29 mouse cellular contexts compared by ENCODE assay signal in the genomic region with DNA sequence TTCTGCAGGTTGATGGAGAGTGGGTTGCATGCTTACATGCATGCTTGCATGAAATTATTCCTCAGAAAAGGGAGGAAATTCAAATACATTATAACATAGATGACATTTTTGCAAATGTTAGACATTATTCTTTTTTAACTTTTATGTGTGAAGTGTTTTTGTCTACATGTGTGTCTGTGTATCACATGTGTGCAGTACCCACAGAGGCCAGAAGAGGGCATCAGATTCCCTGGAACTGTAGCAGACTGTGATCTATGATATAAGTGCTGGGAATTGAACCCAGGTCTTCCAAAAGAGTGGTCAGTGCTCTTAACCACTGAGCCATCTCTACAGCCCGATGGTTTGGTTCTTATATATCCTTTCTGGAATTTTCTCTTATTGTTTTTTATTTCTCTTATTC. TPM values are rescaled to one million over a fixed set of nuclear protein-coding genes. Genes with fewer than 3 reads are reported as not detected.
DNase-seq lines count a peak whose midpoint lies in the region; ATAC-seq and TF ChIP-seq lines count a peak whose summit lies in the region.
"Had no signal": no experiment of that assay in that cellular context is flagged by ENCODE, and none has a peak within 500 bp of the region (broad histone marks: within the 10 kb centered on the region; RNA-seq: fewer than 3 reads in every experiment).

No protein-coding gene starts in this region.

- peak; percentile 38 for TF ChIP-seq CTCF in intestine, postnatal 0 days (IDR thresholded peaks at IDR 0.05; ENCODE audit: low read depth)
- TF ChIP-seq CTCF in lung, embryonic 14.5 days (IDR thresholded peaks at IDR 0.05; ENCODE audit: low read depth): peak; percentile 32

- ATAC-seq in intestine, postnatal 0 days: no peak
- ATAC-seq in intestine, embryonic 15.5 days: no peak
- no peak for ATAC-seq in lung, embryonic 14.5 days (ENCODE audit: insufficient read depth)
- ATAC-seq in forebrain, embryonic 16.5 days: no peak
- ATAC-seq: inflammation-experienced regulatory T-cells, adult 6 months; midbrain, embryonic 15.5 days had no signal

- no peak for DNase-seq in lung, embryonic 14.5 days
- DNase-seq in lung, postnatal 10 days: no peak
- peak; percentile 25 for DNase-seq in ES-CJ7 (ENCODE audit: low read depth, low spot score)
- DNase-seq in induced T-regulatory cell, adult 2 months (ENCODE audit: low read depth): peak; percentile 3
- DNase-seq: adrenal gland, adult 2 months; cerebellum, adult 11-12 months; gastrocnemius, postnatal 10 days; heart, adult 11 months; heart, postnatal 14 days; kidney, adult 8-10 months; kidney, postnatal 14 days; left cerebral cortex, postnatal 4 days; lung, adult 18-20 months; lung, postnatal 4 days; retina, postnatal 1 day; right cerebral cortex, postnatal 25 days; spleen, adult 18-20 months; thymus, postnatal 14 days had no signal

- H3K4me2 ChIP-seq in intestine, postnatal 0 days (replicated peaks; ENCODE audit: low read depth): no peak overlapping the region
- H3K4me2 ChIP-seq in intestine, embryonic 15.5 days (replicated peaks): no peak overlapping the region
- H3K4me2 ChIP-seq in lung, embryonic 14.5 days: no peak overlapping the region
- no peak overlapping the region for H3K4me2 ChIP-seq in forebrain, embryonic 16.5 days (ENCODE audit: low read length)
- H3K4me2 ChIP-seq: embryonic facial prominence, embryonic 12.5 days; heart, embryonic 12.5 days; hindbrain, embryonic 12.5 days; limb, embryonic 15.5 days; midbrain, embryonic 15.5 days; neural tube, embryonic 13.5 days had no signal

- no peaks in the 10 kb centered on the region for H3K27me3 ChIP-seq in intestine, postnatal 0 days (replicated peaks; ENCODE audit: control insufficient read depth, insufficient read depth, low read length)
- H3K27me3 ChIP-seq in intestine, embryonic 15.5 days (replicated peaks): no peaks in the 10 kb centered on the region
- H3K27me3 ChIP-seq in lung, embryonic 14.5 days (ENCODE audit: insufficient read depth, low read length): no peaks in the 10 kb centered on the region
- no peaks in the 10 kb centered on the region for H3K27me3 ChIP-seq in forebrain, embryonic 16.5 days (replicated peaks; ENCODE audit: control insufficient read depth, insufficient read depth, low read length)
- H3K27me3 ChIP-seq: embryonic facial prominence, embryonic 12.5 days; heart, embryonic 12.5 days; hindbrain, embryonic 12.5 days; limb, embryonic 15.5 days; midbrain, embryonic 15.5 days; neural tube, embryonic 13.5 days had no signal

- no peak overlapping the region for H3K4me3 ChIP-seq in intestine, postnatal 0 days (ENCODE audit: low read depth, low read length)
- H3K4me3 ChIP-seq in intestine, embryonic 15.5 days (replicated peaks): no peak overlapping the region
- H3K4me3 ChIP-seq in lung, embryonic 14.5 days (ENCODE audit: low read depth, low read length): no peak overlapping the region
- no peak overlapping the region for H3K4me3 ChIP-seq in forebrain, embryonic 16.5 days (replicated peaks; ENCODE audit: low read length)
- H3K4me3 ChIP-seq: embryonic facial prominence, embryonic 12.5 days; heart, embryonic 12.5 days; hindbrain, embryonic 12.5 days; limb, embryonic 15.5 days; midbrain, embryonic 15.5 days; myocyte; neural tube, embryonic 13.5 days had no signal

- 97% methylated on average over 1 of the region's 1 CpGs for WGBS in intestine, postnatal 0 days
- 94% methylated on average over 1 of the region's 1 CpGs for WGBS in intestine, embryonic 15.5 days
- 98% methylated on average over 1 of the region's 1 CpGs for WGBS in lung, embryonic 14.5 days
- 97% methylated on average over 1 of the region's 1 CpGs for WGBS in forebrain, embryonic 16.5 days

- no peaks in the 10 kb centered on the region for H3K9me3 ChIP-seq in intestine, postnatal 0 days (ENCODE audit: control insufficient read depth)
- H3K9me3 ChIP-seq in intestine, embryonic 15.5 days: no peaks in the 10 kb centered on the region
- no peaks in the 10 kb centered on the region for H3K9me3 ChIP-seq in lung, embryonic 14.5 days (ENCODE audit: low read depth, low read length)
- H3K9me3 ChIP-seq in forebrain, embryonic 16.5 days (ENCODE audit: control insufficient read depth, low read length): 0 out of 2 replicates have a peak, but pooled peaks cover 6% of the 10 kb centered on the region
- H3K9me3 ChIP-seq: limb, embryonic 15.5 days; midbrain, embryonic 15.5 days had no signal

- no peak overlapping the region for H3K9ac ChIP-seq in intestine, postnatal 0 days (ENCODE audit: low read depth, low read length)
- no peak overlapping the region for H3K9ac ChIP-seq in intestine, embryonic 15.5 days
- H3K9ac ChIP-seq in lung, embryonic 14.5 days: no peak overlapping the region
- H3K9ac ChIP-seq in forebrain, embryonic 16.5 days (replicated peaks; ENCODE audit: low read depth, low read length): no peak overlapping the region
- H3K9ac ChIP-seq: embryonic facial prominence, embryonic 12.5 days; heart, embryonic 12.5 days; hindbrain, embryonic 12.5 days; limb, embryonic 15.5 days; midbrain, embryonic 15.5 days; neural tube, embryonic 13.5 days had no signal

- no peak overlapping the region for H3K27ac ChIP-seq in intestine, postnatal 0 days (ENCODE audit: low read depth, low read length)
- H3K27ac ChIP-seq in intestine, embryonic 15.5 days: no peak overlapping the region
- H3K27ac ChIP-seq in lung, embryonic 14.5 days (ENCODE audit: low read depth): no peak overlapping the region
- H3K27ac ChIP-seq in forebrain, embryonic 16.5 days (ENCODE audit: low read length): no peak overlapping the region
- H3K27ac ChIP-seq: embryonic facial prominence, embryonic 12.5 days; hindbrain, embryonic 12.5 days; limb, embryonic 15.5 days; midbrain, embryonic 15.5 days; neural tube, embryonic 13.5 days had no signal

- no peaks in the 10 kb centered on the region for H3K4me1 ChIP-seq in intestine, postnatal 0 days (replicated peaks; ENCODE audit: control insufficient read depth, insufficient read depth, low read length)
- no peaks in the 10 kb centered on the region; the same call in 1 of the 2 replicates for H3K4me1 ChIP-seq in intestine, embryonic 15.5 days (replicated peaks)
- H3K4me1 ChIP-seq in lung, embryonic 14.5 days (ENCODE audit: insufficient read depth): no peaks in the 10 kb centered on the region
- H3K4me1 ChIP-seq in forebrain, embryonic 16.5 days (replicated peaks; ENCODE audit: control insufficient read depth, insufficient read depth, low read length): no peaks in the 10 kb centered on the region
- H3K4me1 ChIP-seq: midbrain, embryonic 15.5 days had no signal

- no peaks in the 10 kb centered on the region for H3K36me3 ChIP-seq in intestine, postnatal 0 days (ENCODE audit: control insufficient read depth, insufficient read depth)
- H3K36me3 ChIP-seq in intestine, embryonic 15.5 days: no peaks in the 10 kb centered on the region
- no peaks in the 10 kb centered on the region for H3K36me3 ChIP-seq in lung, embryonic 14.5 days (ENCODE audit: insufficient read depth)
- no peaks in the 10 kb centered on the region for H3K36me3 ChIP-seq in forebrain, embryonic 16.5 days (ENCODE audit: control insufficient read depth, insufficient read depth)
- H3K36me3 ChIP-seq: hindbrain, embryonic 12.5 days; limb, embryonic 15.5 days; midbrain, embryonic 15.5 days; neural tube, embryonic 13.5 days had no signal

RNA-seq across cellular contexts. Expression of a gene that starts 31.1 kb away (rescaled TPM):
- polyA plus RNA-seq in intestine, postnatal 0 days (2015; fragmentation: Nextera tagmentation; extraction: Ambion mirVana): 0.54 and 0.57 TPM in 2 replicates
- polyA plus RNA-seq in intestine, embryonic 15.5 days (2015; fragmentation: Nextera tagmentation; extraction: Ambion mirVana): 4.7 and 4.9 TPM in 2 replicates
- 1.5 and 2.2 TPM in 2 replicates for polyA plus RNA-seq in lung, embryonic 14.5 days (2014; fragmentation: Nextera tagmentation; extraction: Ambion mirVana)
- polyA plus RNA-seq in forebrain, embryonic 16.5 days (2015; fragmentation: Nextera tagmentation; extraction: Ambion mirVana): 4.7 and 5.3 TPM in 2 replicates
- polyA plus RNA-seq: inflammation-experienced regulatory T-cells, adult 6 months had no signal

Comparison
In these comparisons a context has a peak if more than half of its experiments do, and no peak if none do; other contexts are left out.
1. DNase-seq: peak in ES-CJ7 (single experiment) and induced T-regulatory cell, adult 2 months (single experiment); none in lung, embryonic 14.5 days (single experiment) and lung, postnatal 10 days (single experiment).